Mouse (Mus musculus): ENCODE data around the gene Smyd1.

Gene Smyd1

GRCm38 (mm10) chr6:71203674-71204073, 118.4 kb downstream of the Smyd1 start:
- DNase-seq (ENCODE audit: low spot score): no peak

DNA sequence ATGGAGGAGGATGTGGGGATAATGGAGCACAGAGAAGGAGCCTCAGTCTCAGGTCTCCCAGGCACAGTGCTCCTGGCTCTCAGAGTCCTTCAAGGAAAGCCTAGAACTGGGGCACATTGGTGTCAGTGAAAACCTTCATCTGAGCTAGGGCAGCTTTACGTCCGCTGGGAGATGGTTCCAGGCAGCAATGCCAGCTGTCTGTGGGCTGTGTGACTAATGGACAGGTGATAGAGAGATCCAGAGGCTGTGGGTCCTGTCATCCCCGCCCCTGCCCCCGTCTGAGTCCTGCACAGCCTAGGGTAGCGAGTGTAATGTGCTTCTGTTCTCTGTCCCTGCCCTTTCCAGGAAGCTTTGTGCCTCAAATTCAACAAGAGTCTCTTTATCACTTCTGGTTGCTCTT, 120.1 kb downstream of the Smyd1 start:
- no peak for DNase-seq (ENCODE audit: low spot score)

DNA sequence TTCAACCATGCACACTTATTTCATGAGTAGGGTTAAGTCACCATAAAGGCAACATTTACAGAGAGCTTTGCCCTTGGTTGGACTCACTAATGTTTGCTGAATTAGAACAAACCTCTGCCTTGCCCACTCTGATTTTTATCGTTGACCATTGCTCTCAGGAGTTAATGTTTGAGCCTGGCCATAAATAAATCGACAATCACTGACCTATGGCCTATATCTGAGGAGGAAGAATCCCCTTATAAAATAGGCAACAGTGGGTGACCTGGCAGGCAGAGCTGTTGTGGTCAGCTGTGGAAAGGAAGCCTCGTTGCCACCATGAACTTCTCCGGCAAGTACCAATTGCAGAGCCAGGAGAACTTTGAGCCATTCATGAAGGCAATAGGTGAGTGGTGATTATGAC, 122.4 kb downstream of the Smyd1 start, which contains the start of gene Fabp1:
TSS of gene Fabp1 (plus strand) at position 216 of the 400 bp plus-strand sequence.
- DNase-seq (ENCODE audit: low spot score): no peak

GRCm38 (mm10) chr6:71197636-71198535, 124.1 kb downstream of the Smyd1 start:
- DNase-seq (ENCODE audit: low spot score): no peak

DNA sequence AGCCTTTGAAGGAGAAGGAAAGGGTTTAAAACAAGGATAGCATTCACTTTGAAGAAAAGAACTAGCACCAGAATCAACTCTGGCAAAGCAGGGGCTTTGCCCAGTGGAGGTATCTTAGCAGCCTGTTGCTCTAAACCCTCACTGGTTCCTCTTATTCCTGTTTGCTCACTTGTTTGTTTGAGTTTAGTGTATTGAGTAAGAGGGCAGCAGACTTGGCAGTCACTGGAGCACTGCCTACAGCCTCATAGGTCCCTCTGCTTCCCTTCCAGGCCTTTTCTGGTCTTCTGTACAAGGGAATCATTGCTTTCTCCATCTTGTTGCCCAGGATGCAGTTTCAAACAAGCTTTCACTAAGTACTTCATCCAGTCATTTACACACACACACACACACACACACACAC, 125.9 kb downstream of the Smyd1 start:
- DNase-seq (ENCODE audit: low spot score): no peak

DNA sequence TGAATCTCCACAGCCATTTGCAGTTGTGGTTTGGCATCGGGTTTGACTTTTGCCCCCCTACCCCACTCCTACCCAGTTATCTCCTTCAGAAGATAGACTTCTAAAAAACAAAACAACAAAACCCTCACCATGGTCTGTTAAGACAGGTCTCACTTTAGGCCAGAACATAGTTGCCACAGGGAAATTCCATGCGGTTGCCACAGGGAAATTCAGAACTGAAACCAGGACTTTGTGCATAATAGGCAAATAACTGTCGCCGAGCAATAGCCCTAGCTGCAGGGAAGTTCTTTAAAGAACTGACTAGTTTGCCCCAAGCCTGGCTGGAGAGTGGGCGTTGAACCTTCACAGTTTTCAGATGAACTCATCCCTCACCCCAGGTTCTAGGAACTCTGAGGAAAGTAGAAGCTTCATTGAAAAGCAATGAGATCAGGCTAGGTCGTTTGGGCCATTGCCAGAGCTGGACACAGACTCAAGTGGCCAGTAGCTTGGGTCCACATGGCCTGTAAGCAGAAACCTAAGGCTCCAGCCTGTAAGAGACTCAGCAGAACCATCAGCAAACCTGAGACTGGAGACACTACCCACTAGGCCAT, 128.8 kb downstream of the Smyd1 start:
- DNase-seq (ENCODE audit: low spot score): no peak

DNA sequence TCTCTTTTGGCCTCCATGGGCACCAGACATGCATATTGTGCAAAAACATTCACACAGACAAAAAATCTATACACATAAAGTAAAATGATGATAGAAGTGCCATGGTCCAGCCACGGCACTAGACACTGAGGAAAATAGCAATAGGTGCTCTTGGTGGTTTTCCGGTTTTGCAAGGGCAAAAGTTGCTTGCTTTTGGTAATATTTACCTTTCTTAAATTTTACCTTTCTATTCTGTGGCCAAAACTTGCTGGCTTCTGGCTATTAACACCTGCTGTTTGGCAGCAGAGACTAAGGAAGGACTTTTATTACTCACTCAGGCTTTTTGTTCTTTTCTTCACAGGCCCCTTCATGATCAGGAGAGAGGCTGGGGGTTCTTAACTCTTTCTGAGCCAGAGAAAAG, 131.5 kb downstream of the Smyd1 start:
- no peak for DNase-seq (ENCODE audit: low spot score)

- DNase-seq (ENCODE audit: low spot score): no peak
These were observed 132.5 kb downstream of the Smyd1 start for GRCm38 (mm10) chr6:71189578-71189977.

- DNase-seq (ENCODE audit: low spot score): no peak
These were observed 137.0 kb downstream of the Smyd1 start for GRCm38 (mm10) chr6:71184941-71185604.

GRCm38 (mm10) chr6:71180596-71180995, 141.4 kb downstream of the Smyd1 start:
- no peak for DNase-seq (ENCODE audit: low spot score)

- DNase-seq (ENCODE audit: low spot score): no peak
These were observed 149.0 kb downstream of the Smyd1 start for GRCm38 (mm10) chr6:71172812-71173580.

GRCm38 (mm10) chr6:71166551-71167169, 155.4 kb downstream of the Smyd1 start:
- DNase-seq (ENCODE audit: low spot score): no peak

GRCm38 (mm10) chr6:71164394-71164793, 157.6 kb downstream of the Smyd1 start:
- no peak for DNase-seq (ENCODE audit: low spot score)
